Mouse (Mus musculus) stomach, embryonic 15.5 days (tissue): ENCODE measurements around the gene Asic1. TPM values are rescaled to one million over a fixed set of nuclear protein-coding genes. Genes with fewer than 3 reads are reported as not detected.
A peak's percentile ranks its signal among the peaks of the same experiment; 100 is the strongest.

Experiments used
- ATAC-seq: fragments of 200-750 bp; cut with Nextera tagmentation; 2 replicates; pipeline ENCODE4 v1.8.0; 2017; ENCODE audit warnings: low read depth, moderate number of reproducible peaks, moderate TSS enrichment; ENCODE audit not compliant: insufficient read depth, low FRiP score
- H3K27ac ChIP-seq: fragments of 300-500 bp; sonication (generic); 2 replicates; pipeline ENCODE4 v1.5.1; 2015; ENCODE audit warnings: mild to moderate bottlenecking, inconsistent platforms
- H3K27me3 ChIP-seq: fragments of 300-500 bp; sonication (generic); replicated peaks from 2 replicates; pipeline ENCODE4 v1.6.1; 2015; ENCODE audit warnings: inconsistent platforms
- H3K36me3 ChIP-seq: fragments of 300-500 bp; sonication (generic); 2 replicates; pipeline ENCODE4 v1.6.1; 2015; ENCODE audit warnings: inconsistent platforms
- H3K4me1 ChIP-seq: fragments of 300-500 bp; sonication (generic); 2 replicates; pipeline ENCODE4 v1.6.1; 2015; ENCODE audit warnings: inconsistent platforms
- H3K4me2 ChIP-seq: fragments of 300-500 bp; sonication (generic); 2 replicates; pipeline ENCODE4 v1.6.1; 2015; ENCODE audit warnings: mild to moderate bottlenecking, inconsistent platforms
- H3K4me3 ChIP-seq: fragments of 300-500 bp; sonication (generic); replicated peaks from 2 replicates; pipeline ENCODE4 v1.5.1; 2015; ENCODE audit warnings: inconsistent platforms
- H3K9ac ChIP-seq: fragments of 300-500 bp; sonication (generic); 2 replicates; pipeline ENCODE4 v1.6.1; 2015; ENCODE audit warnings: inconsistent platforms
- H3K9me3 ChIP-seq: fragments of 300-500 bp; sonication (generic); 2 replicates; pipeline ENCODE4 v1.6.1; 2016; ENCODE audit warnings: inconsistent platforms
- WGBS: fragments of 180-500 bp; shearing (Covaris S2); methylation state at CpG from one replicate; pipeline ENCODE4 v1.1.7; 2015; 5-methylcytosine and 5-hydroxymethylcytosine counted together
- polyA plus RNA-seq: library from polyadenylated mRNA; unstranded; fragments of >200 nt; fragmentation: Nextera tagmentation; extraction: Ambion mirVana; gene quantifications from 2 replicates; pipeline ENCODE4 v1.2.1, GENCODE M21; 2015

Asic1 gene
- polyA plus RNA-seq, 1 experiment from 2014 or later: 1.6 TPM

GRCm38 (mm10) chr15:99715982-99716746, 46.0 kb downstream of the Asic1 start:
- Histone ChIP-seq H3K4me3 (no peak overlapping the region), H3K27me3 (no peaks in the 10 kb centered on the region), H3K4me1 (peaks cover 10% of the 10 kb centered on the region), H3K36me3 (peaks cover 32% of the 10 kb centered on the region), H3K4me2 (no peak overlapping the region), H3K9ac (no peak overlapping the region), H3K9me3 (no peaks in the 10 kb centered on the region), H3K27ac (no peak overlapping the region)
- ATAC-seq: no peak
- 61% methylated on average over 11 of the region's 11 CpGs for WGBS

- Histone ChIP-seq H3K36me3 (peaks cover 25% of the 10 kb centered on the region), H3K4me3 (no peak overlapping the region), H3K4me1 (peaks cover 10% of the 10 kb centered on the region), H3K9ac (no peak overlapping the region), H3K27me3 (no peaks in the 10 kb centered on the region), H3K27ac (no peak overlapping the region), H3K9me3 (no peaks in the 10 kb centered on the region), H3K4me2 (no peak overlapping the region)
- no peak for ATAC-seq
- 82% methylated on average over 12 of the region's 12 CpGs for WGBS
These were observed 46.6 kb downstream of the Asic1 start for GRCm38 (mm10) chr15:99716814-99717213.

DNA sequence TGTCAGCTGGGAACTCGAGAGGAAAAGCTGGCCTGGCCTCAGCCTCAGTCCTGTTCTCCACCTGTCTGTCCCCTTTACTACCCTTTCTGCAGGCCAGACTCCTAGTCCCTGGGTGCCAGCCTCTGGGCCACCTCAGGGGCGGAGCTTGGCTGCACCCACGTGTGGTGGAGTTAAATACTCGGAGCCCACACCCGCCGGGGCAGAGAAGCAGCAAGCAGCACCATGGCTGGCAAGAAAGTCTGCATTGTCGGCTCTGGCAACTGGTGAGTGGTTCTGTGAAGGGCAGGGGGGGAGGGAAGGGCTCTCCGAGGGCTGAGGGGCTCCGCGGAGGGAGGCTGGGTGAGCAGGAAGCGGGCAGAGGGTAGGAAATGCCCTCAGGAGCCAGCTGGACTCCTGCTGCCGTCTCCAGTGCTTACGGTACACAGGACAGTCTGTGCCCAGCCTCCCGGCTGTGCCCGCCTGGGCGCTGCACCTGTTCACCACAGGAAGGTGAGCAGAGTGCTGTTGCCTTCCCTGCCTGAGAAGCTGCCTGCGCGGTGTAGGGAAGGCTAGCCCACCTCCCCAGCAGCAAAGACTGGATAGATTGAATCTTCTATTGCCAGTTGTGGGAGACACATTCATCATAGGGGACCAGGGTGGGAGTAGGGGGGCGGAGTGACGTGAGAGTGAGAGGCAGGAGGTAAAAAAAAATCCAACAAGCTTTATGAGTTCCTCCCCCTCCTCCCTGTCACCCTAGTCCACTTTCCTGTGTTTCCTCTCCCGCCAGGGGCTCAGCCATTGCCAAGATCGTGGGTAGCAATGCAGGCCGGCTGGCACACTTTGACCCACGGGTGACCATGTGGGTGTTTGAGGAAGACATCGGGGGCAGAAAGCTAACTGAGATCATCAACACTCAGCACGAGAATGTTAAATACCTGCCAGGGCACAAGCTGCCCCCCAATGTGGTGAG, 47.5 kb downstream of the Asic1 start, which contains the start of gene Gpd1:
TSS of gene Gpd1 (plus strand) at position 130 of the 949 bp plus-strand sequence.
- Histone ChIP-seq H3K27me3 (no peaks in the 10 kb centered on the region), H3K9ac (no peak within 1 kb of the TSS), H3K4me1 (peaks cover 9% of the 10 kb centered on the region), H3K36me3 (peaks cover 17% of the 10 kb centered on the region), H3K4me3 (no peak within 1 kb of the TSS), H3K27ac (no peak within 1 kb of the TSS), H3K4me2 (0 out of 2 replicates have a peak within 1 kb of the TSS, but pooled peaks have one; percentile 5), H3K9me3 (no peaks in the 10 kb centered on the region)
- ATAC-seq: no peak
- 61% methylated on average over 26 of the region's 26 CpGs for WGBS

DNA sequence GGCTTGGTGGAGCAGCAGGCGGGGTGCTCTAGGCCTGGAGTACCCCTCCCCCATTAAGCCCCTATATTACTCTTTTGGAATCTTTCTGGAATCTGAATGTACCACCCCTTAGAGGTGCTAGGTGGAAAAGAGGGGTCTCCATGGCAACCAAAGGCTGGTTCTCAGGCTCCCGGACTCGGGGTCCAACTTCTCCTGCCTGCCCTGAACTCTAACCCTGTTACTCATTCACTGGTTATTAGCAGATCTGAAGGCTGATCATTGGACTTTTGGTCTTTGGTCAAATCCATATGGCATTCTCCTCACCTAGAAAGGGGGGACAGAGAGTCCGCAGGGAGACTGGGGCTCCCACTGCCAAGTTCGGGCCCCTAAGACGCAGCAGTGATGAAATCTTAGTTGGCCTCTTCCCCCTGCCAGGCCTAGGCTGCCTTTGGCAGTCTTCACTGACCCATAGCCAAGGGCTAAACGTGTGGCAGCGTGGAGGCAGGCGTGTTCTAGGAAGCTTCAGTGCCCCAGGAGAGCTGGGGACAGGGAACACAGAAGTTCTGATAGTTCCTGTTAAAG, 48.4 kb downstream of the Asic1 start:
- Histone ChIP-seq H3K9me3 (no peaks in the 10 kb centered on the region), H3K4me2 (no peak overlapping the region), H3K4me1 (peaks cover 15% of the 10 kb centered on the region), H3K27ac (no peak overlapping the region), H3K4me3 (no peak overlapping the region), H3K9ac (no peak overlapping the region), H3K36me3 (peaks cover 8% of the 10 kb centered on the region), H3K27me3 (no peaks in the 10 kb centered on the region)
- ATAC-seq: no peak
- 85% methylated on average over 9 of the region's 9 CpGs for WGBS

DNA sequence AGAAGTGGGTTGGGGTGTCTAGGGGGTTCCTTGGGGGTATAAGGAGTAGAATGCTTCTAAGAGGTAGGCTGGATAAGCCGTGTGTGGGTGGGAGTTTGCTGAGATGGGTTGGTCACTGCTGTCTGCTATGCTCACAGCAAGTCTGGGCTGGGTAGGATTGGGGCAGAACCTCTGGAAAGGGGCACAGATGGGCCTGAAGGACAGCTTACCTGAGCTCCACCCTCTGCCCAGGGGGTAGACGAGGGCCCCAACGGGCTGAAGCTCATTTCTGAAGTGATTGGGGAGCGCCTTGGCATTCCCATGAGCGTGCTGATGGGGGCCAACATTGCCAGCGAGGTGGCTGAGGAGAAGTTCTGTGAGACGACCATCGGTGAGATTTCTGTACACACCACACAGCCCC, 49.7 kb downstream of the Asic1 start:
- Histone ChIP-seq H3K27ac (no peak overlapping the region), H3K4me1 (peaks cover 28% of the 10 kb centered on the region), H3K4me3 (no peak overlapping the region), H3K27me3 (no peaks in the 10 kb centered on the region), H3K9me3 (no peaks in the 10 kb centered on the region), H3K36me3 (no peaks in the 10 kb centered on the region), H3K9ac (no peak overlapping the region), H3K4me2 (no peak overlapping the region)
- no peak for ATAC-seq
- WGBS: 76% methylated on average over 8 of the region's 8 CpGs

- Histone ChIP-seq H3K4me1 (peaks cover 28% of the 10 kb centered on the region), H3K36me3 (no peaks in the 10 kb centered on the region), H3K9ac (no peak overlapping the region), H3K27ac (no peak overlapping the region), H3K27me3 (no peaks in the 10 kb centered on the region), H3K4me3 (no peak overlapping the region), H3K4me2 (no peak overlapping the region), H3K9me3 (no peaks in the 10 kb centered on the region)
- ATAC-seq: no peak
- WGBS: 77% methylated on average over 25 of the region's 25 CpGs
These were observed 52.0 kb downstream of the Asic1 start for GRCm38 (mm10) chr15:99721921-99722743.

DNA sequence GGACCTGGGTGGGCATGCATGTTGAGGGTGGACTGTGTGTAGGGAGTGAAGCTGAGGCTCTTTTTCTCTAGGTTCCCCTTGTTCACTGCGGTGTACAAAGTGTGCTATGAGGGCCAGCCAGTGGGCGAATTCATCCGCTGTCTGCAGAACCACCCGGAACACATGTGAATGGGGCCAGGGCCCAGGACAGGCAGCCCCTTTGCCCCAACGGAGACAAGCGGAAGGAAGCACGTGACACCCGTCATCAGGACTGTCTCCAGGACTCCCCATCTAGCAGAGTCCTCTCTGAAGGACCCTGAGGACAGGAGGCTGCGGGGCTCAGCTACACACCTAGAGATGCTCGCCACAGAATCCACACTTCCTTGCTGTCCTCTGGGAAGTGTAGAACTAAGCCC, 52.9 kb downstream of the Asic1 start:
- peaks cover 28% of the 10 kb centered on the region for H3K4me1 ChIP-seq
- peaks cover 6% of the 10 kb centered on the region for H3K36me3 ChIP-seq
- H3K27ac ChIP-seq: peak overlapping the region; percentile 84
- H3K9ac ChIP-seq: no peak overlapping the region
- no peak overlapping the region; the same call in 1 of the 2 replicates for H3K4me2 ChIP-seq
- H3K27me3 ChIP-seq: no peaks in the 10 kb centered on the region
- ATAC-seq: no peak
- no peak overlapping the region for H3K4me3 ChIP-seq
- no peaks in the 10 kb centered on the region for H3K9me3 ChIP-seq
- 72% methylated on average over 10 of the region's 10 CpGs for WGBS

GRCm38 (mm10) chr15:99723515-99724291, 53.5 kb downstream of the Asic1 start:
- WGBS: 27% methylated on average over 11 of the region's 11 CpGs
- no peak overlapping the region for H3K4me3 ChIP-seq

DNA sequence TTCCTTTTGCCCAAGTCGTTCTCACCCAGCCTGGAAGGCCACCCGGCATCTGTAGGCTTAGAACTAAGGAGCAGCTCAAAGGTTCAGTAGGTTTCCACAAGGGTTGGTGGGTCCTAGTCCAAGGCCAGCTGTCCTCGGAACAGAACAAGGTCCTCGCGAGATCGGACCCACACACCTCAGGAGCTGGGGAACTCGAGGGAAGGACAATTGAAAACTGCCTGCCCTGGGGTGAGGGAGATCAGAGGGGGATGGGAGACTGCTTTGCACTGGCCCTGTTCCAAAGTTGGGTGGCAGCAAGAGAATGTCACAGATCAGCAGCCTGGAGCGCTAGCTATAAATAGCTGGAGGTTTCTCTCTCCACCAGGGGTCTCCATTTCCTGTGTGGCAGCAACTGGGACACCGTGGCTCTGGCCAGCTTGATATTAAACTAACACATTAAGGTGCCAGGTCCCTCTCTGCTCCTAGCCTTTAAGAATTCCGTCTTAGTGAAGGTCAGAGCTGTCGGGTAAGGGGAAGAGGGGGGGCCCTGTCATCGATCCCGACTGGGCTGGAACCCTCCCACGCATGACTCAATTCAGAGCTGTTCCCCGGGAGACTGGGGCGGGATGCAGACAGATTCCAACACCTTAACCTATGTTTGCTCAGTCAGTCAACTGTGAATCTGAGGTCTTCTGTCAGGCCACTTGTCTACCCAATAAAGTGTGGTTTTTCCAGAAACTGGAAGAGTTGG, 54.3 kb downstream of the Asic1 start:
- no peaks in the 10 kb centered on the region for H3K9me3 ChIP-seq
- ATAC-seq: peak; percentile 24; the same call in 1 of the 2 replicates
- H3K36me3 ChIP-seq: peaks cover 15% of the 10 kb centered on the region
- peaks cover 28% of the 10 kb centered on the region for H3K4me1 ChIP-seq
- H3K27me3 ChIP-seq: no peaks in the 10 kb centered on the region
- H3K4me3 ChIP-seq: peak overlapping the region; percentile 81
- H3K9ac ChIP-seq: 0 out of 2 replicates have a peak overlapping the region, but pooled peaks have one; percentile 4
- H3K4me2 ChIP-seq: peak overlapping the region; percentile 73
- H3K27ac ChIP-seq: peak overlapping the region; percentile 84
- WGBS: 10% methylated on average over 16 of the region's 16 CpGs

More at GRCm38 (mm10) chr15:99723515-99724291, 53.5 kb downstream of the Asic1 start:
- Histone ChIP-seq H3K36me3 (peaks cover 12% of the 10 kb centered on the region), H3K4me2 (peak overlapping the region; percentile 73), H3K27me3 (no peaks in the 10 kb centered on the region), H3K27ac (peak overlapping the region; percentile 84), H3K4me1 (peaks cover 28% of the 10 kb centered on the region), H3K9ac (no peak overlapping the region), H3K9me3 (no peaks in the 10 kb centered on the region)
- ATAC-seq: 0 out of 2 replicates have a peak, but pooled peaks have one; percentile 11
